Mouse (Mus musculus): Measurements from ENCODE around the gene Rassf3.

DNA sequence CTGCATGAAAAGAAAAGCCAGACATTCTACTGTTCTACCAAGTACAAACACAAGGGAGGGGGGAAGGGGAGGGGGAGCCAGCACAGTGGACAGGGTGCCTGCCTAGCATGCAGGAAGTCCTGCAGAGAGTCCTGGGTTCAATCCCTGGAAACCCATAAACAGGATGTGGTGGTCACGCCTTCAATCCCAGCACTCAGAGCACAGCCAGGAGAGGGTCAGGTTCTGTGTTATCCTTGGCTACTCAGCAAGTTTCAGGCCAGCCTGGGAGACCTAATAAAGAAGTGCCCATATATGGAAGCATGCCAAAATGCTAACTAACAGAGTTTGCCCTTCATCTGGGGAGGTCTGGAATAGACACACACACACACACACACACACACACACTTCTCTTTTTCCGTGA lies 47.1 kb downstream of the Rassf3 start:
- no peak for TF ChIP-seq CTCF (conservative IDR thresholded peaks at IDR 0.05; ENCODE audit: low read length)
- TF ChIP-seq NANOG (IDR thresholded peaks at IDR 0.05; ENCODE audit: borderline replicate concordance, low read length) = no peak
